Mouse (Mus musculus) thymus, adult 2 months (tissue): ENCODE measurements around the gene Pole2. TPM values are rescaled to one million over a fixed set of nuclear protein-coding genes. Genes with fewer than 3 reads are reported as not detected.

Experiments
- DNase-seq: peaks from one replicate; pipeline ENCODE4 v3.0.0; 2021
- H3K27ac ChIP-seq: fragments of 200-500 bp; 2 replicates; pipeline ENCODE4 v1.5.1; 2012; ENCODE audit warnings: low read length, control low read depth; ENCODE audit not compliant: control insufficient read depth, insufficient read depth
- H3K27me3 ChIP-seq: fragments of 200-500 bp; 2 replicates; pipeline ENCODE4 v1.6.1; 2012; ENCODE audit warnings: mild to moderate bottlenecking, low read length, moderate library complexity, mixed read lengths; ENCODE audit not compliant: control insufficient read depth, insufficient read depth
- H3K36me3 ChIP-seq: fragments of 200-500 bp; 2 replicates; pipeline ENCODE4 v1.6.1; 2012; ENCODE audit warnings: mild to moderate bottlenecking, low read length, moderate library complexity; ENCODE audit not compliant: control insufficient read depth, insufficient read depth
- H3K4me1 ChIP-seq: fragments of 200-500 bp; replicated peaks from 2 replicates; pipeline ENCODE4 v1.6.1; 2012; ENCODE audit warnings: low read length; ENCODE audit not compliant: control insufficient read depth, insufficient read depth
- H3K4me3 ChIP-seq: fragments of 200-500 bp; 2 replicates; pipeline ENCODE4 v1.5.1; 2012; ENCODE audit warnings: mild to moderate bottlenecking, low read length, control low read depth, moderate library complexity; ENCODE audit not compliant: control insufficient read depth, insufficient read depth
- CTCF ChIP-seq: fragments of 200-500 bp; IDR thresholded peaks from 2 replicates; pipeline ENCODE4 v1.5.1; 2012; ENCODE audit warnings: mild to moderate bottlenecking, control low read depth, low read length, moderate library complexity, borderline replicate concordance; ENCODE audit not compliant: control insufficient read depth, poor library complexity, insufficient read depth; ENCODE audit errors: extremely low read depth
- POLR2A ChIP-seq: fragments of 200-500 bp; IDR thresholded peaks from 2 replicates; pipeline ENCODE4 v1.6.1; 2012; ENCODE audit warnings: mild to moderate bottlenecking, low read length, control low read depth, moderate library complexity; ENCODE audit not compliant: control insufficient read depth, poor library complexity, insufficient read depth; ENCODE audit errors: extremely low read depth
- WGBS: fragments of 180-500 bp; shearing (Covaris S2); methylation state at CpG from one replicate; pipeline ENCODE4 v1.1.7; 2018; 5-methylcytosine and 5-hydroxymethylcytosine counted together
- polyA plus RNA-seq: library from polyadenylated mRNA; depleted of rRNA; stranded (reverse); fragments of >200 nt; gene quantifications from 2 replicates; pipeline ENCODE4 v1.2.3, GENCODE M21; 2012

The Pole2 gene
- polyA plus RNA-seq, 1 experiment = 16.9 TPM

DNA sequence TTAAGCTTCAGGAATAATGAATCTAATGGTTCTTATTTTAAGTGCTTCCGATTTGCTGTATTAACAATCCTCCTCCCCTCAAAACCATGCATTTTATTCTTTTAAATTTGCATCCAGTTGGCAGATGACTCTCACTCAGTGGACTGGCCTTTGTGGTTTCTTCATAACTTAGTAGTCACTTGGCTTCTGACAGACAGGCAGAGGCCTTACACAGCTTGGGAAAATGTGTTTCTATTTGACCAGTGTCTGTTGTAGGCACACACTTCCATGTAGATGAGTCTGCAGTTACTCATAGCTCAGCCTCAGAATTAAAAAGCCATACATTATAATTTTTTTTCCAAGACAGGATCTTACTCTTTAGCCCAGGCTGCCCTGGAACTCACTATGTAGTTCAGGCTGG, 25.8 kb upstream of the Pole2 start:
- Histone ChIP-seq H3K27me3 (no peaks in the 10 kb centered on the region), H3K4me1 (peaks cover 13% of the 10 kb centered on the region), H3K27ac (no peak overlapping the region), H3K4me3 (no peak overlapping the region), H3K36me3 (no peaks in the 10 kb centered on the region)
- 98% methylated on average over 1 of the region's 1 CpGs for WGBS
- DNase-seq = no peak
- TF ChIP-seq CTCF = no peak
- no peak for TF ChIP-seq POLR2A

DNA sequence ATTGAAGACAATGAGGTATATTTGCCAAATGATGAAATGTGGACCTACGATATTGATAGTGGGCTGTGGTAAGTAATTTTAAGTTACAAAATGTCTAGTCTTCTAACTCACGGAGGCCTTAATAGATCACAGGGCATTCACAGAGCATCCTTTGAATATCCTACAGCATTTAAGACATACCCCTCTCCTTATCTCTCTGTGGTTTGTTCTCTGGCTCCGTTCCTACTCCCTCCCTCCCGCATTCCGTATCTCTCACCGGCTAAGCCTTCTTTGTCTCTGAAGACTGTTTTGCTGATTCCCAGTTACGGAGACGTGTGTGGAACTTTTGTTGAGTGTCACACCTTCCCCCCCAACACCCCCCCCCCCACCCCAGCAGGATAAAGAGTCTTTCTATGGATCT, 22.8 kb upstream of the Pole2 start:
- no peaks in the 10 kb centered on the region for H3K36me3 ChIP-seq
- no peaks in the 10 kb centered on the region for H3K27me3 ChIP-seq
- no peak for TF ChIP-seq POLR2A
- TF ChIP-seq CTCF = no peak
- WGBS = 95% methylated on average over 8 of the region's 8 CpGs
- no peak overlapping the region for H3K4me3 ChIP-seq
- H3K27ac ChIP-seq = no peak overlapping the region
- no peak for DNase-seq
- no peaks in the 10 kb centered on the region for H3K4me1 ChIP-seq

DNA sequence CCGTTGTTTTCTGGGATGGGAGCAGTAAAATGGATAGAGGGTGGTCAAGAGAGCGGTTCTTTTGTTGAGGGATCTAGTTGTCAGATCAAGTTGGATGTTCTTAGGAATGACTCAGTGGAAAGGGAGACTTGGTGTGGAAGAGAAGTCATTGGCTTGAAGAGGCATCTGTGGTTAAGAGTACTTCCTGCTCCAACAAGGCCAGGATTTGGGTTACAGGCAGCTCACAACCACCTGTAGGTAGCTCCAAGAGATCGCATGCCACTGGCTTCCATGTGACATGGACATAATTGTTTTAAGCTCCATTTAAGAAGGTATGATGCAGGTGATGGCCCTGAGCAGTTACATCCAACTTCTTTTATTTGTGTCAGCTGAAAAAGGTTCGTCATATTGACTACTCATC, 21.8 kb upstream of the Pole2 start:
- TF ChIP-seq CTCF (no peak), POLR2A (no peak)
- Histone ChIP-seq H3K27me3 (no peaks in the 10 kb centered on the region), H3K4me1 (no peaks in the 10 kb centered on the region), H3K4me3 (no peak overlapping the region), H3K36me3 (no peaks in the 10 kb centered on the region), H3K27ac (no peak overlapping the region)
- WGBS = 80% methylated on average over 4 of the region's 4 CpGs
- no peak for DNase-seq

DNA sequence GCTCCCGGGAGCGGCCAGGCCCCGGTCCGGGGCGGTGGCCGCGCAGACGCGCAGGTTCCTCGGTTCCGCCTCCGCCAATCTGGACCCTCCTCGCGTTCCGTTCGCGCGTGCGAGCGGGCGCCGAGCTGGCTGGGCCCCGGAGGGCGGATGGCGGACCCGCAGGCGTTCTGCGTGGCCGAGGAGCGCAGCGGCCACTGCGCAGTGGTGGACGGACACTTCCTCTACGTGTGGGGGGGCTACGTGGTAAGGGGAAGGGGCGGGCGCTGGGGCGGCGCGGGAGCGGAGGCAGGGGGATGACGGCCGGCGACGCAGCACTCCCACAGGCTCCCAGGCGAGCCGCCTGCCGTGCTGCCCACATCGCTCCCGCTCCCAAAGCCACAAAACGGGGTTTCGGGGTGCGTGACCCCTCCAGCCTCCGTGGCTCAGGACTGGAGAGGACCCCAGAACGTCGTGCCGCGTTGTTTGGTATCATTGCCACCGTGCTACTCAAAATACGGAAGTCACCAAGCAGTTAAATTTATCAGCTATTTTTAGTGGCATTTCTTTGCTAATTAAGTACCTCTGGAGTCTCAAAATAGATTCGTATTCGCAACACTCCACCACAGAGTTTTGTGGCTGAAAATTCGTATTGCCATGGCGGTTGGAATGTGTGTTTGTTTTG, 13.9 kb upstream of the Pole2 start:
- H3K4me3 ChIP-seq = peak overlapping the region; percentile 74
- H3K4me1 ChIP-seq = no peaks in the 10 kb centered on the region
- no peaks in the 10 kb centered on the region for H3K36me3 ChIP-seq
- under 1% methylated on average over 64 of the region's 64 CpGs for WGBS
- no peaks in the 10 kb centered on the region for H3K27me3 ChIP-seq
- no peak overlapping the region for H3K27ac ChIP-seq
- no peak for TF ChIP-seq CTCF
- no peak; the same call in 1 of the 2 replicates for TF ChIP-seq POLR2A
- DNase-seq = peak; percentile 49

DNA sequence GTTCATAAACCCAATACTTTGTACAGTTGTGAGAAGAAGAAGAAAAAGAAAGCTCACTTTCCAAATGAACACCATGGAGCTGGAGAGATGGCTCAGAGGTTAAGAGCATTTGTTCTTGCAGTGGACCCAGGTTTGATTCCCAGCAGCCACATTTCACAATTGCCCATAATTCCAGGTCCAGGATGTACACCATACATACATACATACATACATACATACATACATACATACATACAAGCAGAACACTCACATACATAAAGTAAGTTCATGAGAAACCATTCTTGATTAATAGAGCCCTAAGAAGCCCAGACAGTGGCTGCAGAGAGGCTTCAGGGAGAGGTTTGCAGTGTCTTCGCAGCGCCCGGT, 13.4 kb upstream of the Pole2 start:
- DNase-seq = no peak
- Histone ChIP-seq H3K27ac (no peak overlapping the region), H3K4me1 (no peaks in the 10 kb centered on the region), H3K27me3 (no peaks in the 10 kb centered on the region), H3K4me3 (peak overlapping the region; percentile 74), H3K36me3 (no peaks in the 10 kb centered on the region)
- TF ChIP-seq POLR2A (no peak), CTCF (no peak)
- 2% methylated on average over 3 of the region's 3 CpGs for WGBS

DNA sequence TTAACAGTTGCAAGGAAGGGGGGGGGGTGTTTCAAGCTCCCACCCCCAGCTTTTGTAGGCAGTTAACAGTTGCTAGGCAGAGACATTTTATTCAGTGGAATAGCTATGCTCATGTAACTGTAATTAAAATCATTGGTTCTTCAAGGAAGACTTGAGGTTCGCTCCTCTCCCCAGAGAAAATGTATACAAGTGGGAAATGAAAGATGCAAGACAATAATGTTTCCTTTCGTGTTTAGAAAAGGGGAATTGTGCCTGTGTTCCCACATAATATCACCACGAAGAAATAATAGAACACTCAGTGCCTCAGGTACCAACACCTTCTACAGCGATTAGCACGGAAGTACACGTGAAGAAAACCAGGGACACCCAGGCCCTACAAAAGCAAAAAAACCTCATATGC, 12.9 kb upstream of the Pole2 start, which contains the start of gene Klhdc1:
Gene Klhdc1, plus strand, starts transcription at position 301 of the 400 bp plus-strand sequence.
- Histone ChIP-seq H3K27ac (no peak within 1 kb of the TSS), H3K4me3 (peak within 1 kb of the TSS; percentile 74), H3K4me1 (no peaks in the 10 kb centered on the region), H3K27me3 (no peaks in the 10 kb centered on the region), H3K36me3 (no peaks in the 10 kb centered on the region)
- DNase-seq = no peak
- TF ChIP-seq CTCF = no peak
- TF ChIP-seq POLR2A = no peak
- WGBS = 63% methylated on average over 6 of the region's 6 CpGs

DNA sequence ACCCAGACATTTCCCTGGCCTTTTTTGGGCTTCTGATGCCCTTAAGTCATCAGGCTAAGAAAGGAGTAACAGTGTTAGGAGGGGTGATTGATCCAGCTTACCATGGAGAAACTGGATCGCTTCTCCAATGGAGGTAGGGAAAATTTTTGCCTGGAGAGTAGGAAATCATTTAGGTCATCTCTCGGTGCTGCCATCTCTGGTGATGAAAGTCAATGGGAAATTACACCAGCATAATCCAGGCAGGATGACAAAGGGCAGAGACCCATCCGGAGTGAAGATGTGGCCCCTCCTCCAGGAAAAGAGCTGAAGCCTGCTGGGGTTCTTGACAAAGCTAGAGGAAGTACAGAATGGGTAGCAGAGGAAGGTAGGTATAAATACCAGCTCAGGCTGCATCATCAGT, 10.3 kb upstream of the Pole2 start:
- TF ChIP-seq POLR2A (no peak), CTCF (no peak)
- no peak overlapping the region for H3K27ac ChIP-seq
- H3K4me1 ChIP-seq = no peaks in the 10 kb centered on the region
- H3K27me3 ChIP-seq = no peaks in the 10 kb centered on the region
- H3K4me3 ChIP-seq = no peak overlapping the region
- DNase-seq = no peak
- WGBS = 61% methylated on average over 3 of the region's 3 CpGs
- no peaks in the 10 kb centered on the region for H3K36me3 ChIP-seq
